Mouse (Mus musculus) limb, embryonic 11.5 days (tissue): Measurements from ENCODE around the gene Rpl23a. TPM values are rescaled to one million over a fixed set of nuclear protein-coding genes. Genes with fewer than 3 reads are reported as not detected.

Source experiments
- ATAC-seq: fragments of 200-750 bp; cut with Nextera tagmentation; 2 replicates; pipeline ENCODE4 v1.8.0; 2017; ENCODE audit warnings: low read depth; ENCODE audit not compliant: insufficient number of reproducible peaks, low FRiP score, low TSS enrichment
- DNase-seq: peaks from one replicate; pipeline ENCODE4 v3.0.0-alpha.2; 2015; ENCODE audit warnings: low spot score
- H3K27ac ChIP-seq: fragments of 300-500 bp; sonication (generic); replicated peaks from 2 replicates; pipeline ENCODE4 v1.5.1; 2014; ENCODE audit warnings: low read depth, mild to moderate bottlenecking, low read length
- H3K27me3 ChIP-seq: fragments of 300-500 bp; sonication (generic); 2 replicates; pipeline ENCODE4 v1.6.1; 2014; ENCODE audit warnings: mild to moderate bottlenecking, low read length, mixed read lengths; ENCODE audit not compliant: control insufficient read depth, insufficient read depth
- H3K36me3 ChIP-seq: fragments of 300-500 bp; sonication (generic); 2 replicates; pipeline ENCODE4 v1.6.1; 2014; ENCODE audit warnings: mild to moderate bottlenecking, low read length, moderate library complexity, mixed read lengths; ENCODE audit not compliant: control insufficient read depth, insufficient read depth
- H3K4me1 ChIP-seq: fragments of 300-500 bp; sonication (generic); 2 replicates; pipeline ENCODE4 v1.6.1; 2014; ENCODE audit warnings: low read length, mixed read lengths; ENCODE audit not compliant: control insufficient read depth, insufficient read depth
- H3K4me2 ChIP-seq: fragments of 300-500 bp; sonication (generic); 2 replicates; pipeline ENCODE4 v1.6.1; 2014; ENCODE audit warnings: low read depth, mild to moderate bottlenecking, moderate library complexity; ENCODE audit not compliant: severe bottlenecking
- H3K4me3 ChIP-seq: fragments of 300-500 bp; sonication (generic); 2 replicates; pipeline ENCODE4 v1.5.1; 2014; ENCODE audit warnings: low read depth, low read length
- H3K9ac ChIP-seq: fragments of 300-500 bp; sonication (generic); 2 replicates; pipeline ENCODE4 v1.6.1; 2014; ENCODE audit warnings: mild to moderate bottlenecking, low read length
- H3K9me3 ChIP-seq: fragments of 300-500 bp; sonication (generic); 2 replicates; pipeline ENCODE4 v1.6.1; 2016; ENCODE audit warnings: low read length; ENCODE audit not compliant: control insufficient read depth
- WGBS: fragments of 180-500 bp; shearing (Covaris S2); extraction: QIAGEN DNeasy Blood & Tissue Kit; methylation state at CpG from one replicate; pipeline ENCODE4 v1.1.7; 2014; 5-methylcytosine and 5-hydroxymethylcytosine counted together
- polyA plus RNA-seq: library from polyadenylated mRNA; unstranded; fragments of >200 nt; fragmentation: Nextera tagmentation; extraction: Ambion mirVana; gene quantifications from 2 replicates; pipeline ENCODE4 v1.2.1, GENCODE M21; 2014

Rpl23a gene
- polyA plus RNA-seq, 1 experiment from 2014 or later, result 1,529 TPM

GRCm38 (mm10) chr11:78166640-78167039, 16.7 kb downstream of the Rpl23a start:
- no peaks in the 10 kb centered on the region for H3K27me3 ChIP-seq
- no peak overlapping the region for H3K9ac ChIP-seq
- DNase-seq (no peak), ATAC-seq (no peak)
- WGBS, result 55% methylated on average over 6 of the region's 6 CpGs
- peaks cover 23% of the 10 kb centered on the region for H3K4me1 ChIP-seq
- no peak overlapping the region for H3K4me2 ChIP-seq
- no peaks in the 10 kb centered on the region for H3K9me3 ChIP-seq
- H3K4me3 ChIP-seq, result no peak overlapping the region
- no peak overlapping the region for H3K27ac ChIP-seq
- peaks cover 6% of the 10 kb centered on the region; the same call in 1 of the 2 replicates for H3K36me3 ChIP-seq

GRCm38 (mm10) chr11:78166161-78166560, 17.2 kb downstream of the Rpl23a start:
- H3K4me2 ChIP-seq, result peak overlapping the region; percentile 61
- H3K4me3 ChIP-seq, result peak overlapping the region; percentile 99
- peak overlapping the region; percentile 68; the same call in 1 of the 2 replicates for H3K9ac ChIP-seq
- DNase-seq, result no peak
- no peaks in the 10 kb centered on the region for H3K27me3 ChIP-seq
- H3K36me3 ChIP-seq, result peaks cover 9% of the 10 kb centered on the region
- WGBS, result 43% methylated on average over 4 of the region's 4 CpGs
- ATAC-seq, result no peak
- peak overlapping the region; percentile 99; the same call in 1 of the 2 replicates for H3K27ac ChIP-seq
- peaks cover 23% of the 10 kb centered on the region for H3K4me1 ChIP-seq
- H3K9me3 ChIP-seq, result no peaks in the 10 kb centered on the region

- H3K4me3 ChIP-seq, result peak overlapping the region; percentile 99
- H3K27me3 ChIP-seq, result no peaks in the 10 kb centered on the region
- ATAC-seq (no peak), DNase-seq (no peak)
- H3K4me1 ChIP-seq, result peaks cover 23% of the 10 kb centered on the region
- H3K36me3 ChIP-seq, result peaks cover 12% of the 10 kb centered on the region
- H3K4me2 ChIP-seq, result peak overlapping the region; percentile 61
- peak overlapping the region; percentile 68 for H3K9ac ChIP-seq
- H3K9me3 ChIP-seq, result no peaks in the 10 kb centered on the region
- WGBS, result 4% methylated on average over 16 of the region's 16 CpGs
- H3K27ac ChIP-seq, result peak overlapping the region; percentile 99
Observed at GRCm38 (mm10) chr11:78165761-78166109, 17.6 kb downstream of the Rpl23a start.

GRCm38 (mm10) chr11:78164924-78165760, 18.2 kb downstream of the Rpl23a start, which contains the start of gene Traf4:
TSS of gene Traf4 (minus strand) at chr11:78165589.
- WGBS, result under 1% methylated on average over 76 of the region's 78 CpGs
- H3K4me1 ChIP-seq, result peaks cover 23% of the 10 kb centered on the region
- peaks cover 18% of the 10 kb centered on the region for H3K36me3 ChIP-seq
- H3K4me3 ChIP-seq, result peak within 1 kb of the TSS; percentile 99
- H3K27ac ChIP-seq, result peak within 1 kb of the TSS; percentile 99
- peak within 1 kb of the TSS; percentile 61 for H3K4me2 ChIP-seq
- ATAC-seq (peak; percentile 72), DNase-seq (peak; percentile 92)
- peak within 1 kb of the TSS; percentile 98 for H3K9ac ChIP-seq
- H3K9me3 ChIP-seq, result no peaks in the 10 kb centered on the region
- H3K27me3 ChIP-seq, result no peaks in the 10 kb centered on the region

- under 1% methylated on average over 14 of the region's 14 CpGs for WGBS
- Histone ChIP-seq H3K36me3 (peaks cover 22% of the 10 kb centered on the region), H3K4me1 (peaks cover 23% of the 10 kb centered on the region), H3K27me3 (no peaks in the 10 kb centered on the region), H3K9ac (peak overlapping the region; percentile 98), H3K4me2 (peak overlapping the region; percentile 61), H3K4me3 (peak overlapping the region; percentile 99), H3K27ac (peak overlapping the region; percentile 99), H3K9me3 (no peaks in the 10 kb centered on the region)
- DNase-seq (no peak), ATAC-seq (no peak)
Observed at GRCm38 (mm10) chr11:78164604-78164923, 18.8 kb downstream of the Rpl23a start.

GRCm38 (mm10) chr11:78163681-78164603, 19.4 kb downstream of the Rpl23a start:
- H3K27ac ChIP-seq, result peak overlapping the region; percentile 99
- peaks cover 22% of the 10 kb centered on the region for H3K36me3 ChIP-seq
- ATAC-seq, result peak; percentile 70
- H3K27me3 ChIP-seq, result no peaks in the 10 kb centered on the region
- H3K4me3 ChIP-seq, result peak overlapping the region; percentile 99
- WGBS, result under 1% methylated on average over 22 of the region's 22 CpGs
- H3K4me2 ChIP-seq, result peak overlapping the region; percentile 61
- H3K9ac ChIP-seq, result peak overlapping the region; percentile 98
- H3K4me1 ChIP-seq, result peaks cover 23% of the 10 kb centered on the region
- H3K9me3 ChIP-seq, result no peaks in the 10 kb centered on the region
- DNase-seq, result peak; percentile 88

- peaks cover 23% of the 10 kb centered on the region for H3K4me1 ChIP-seq
- DNase-seq, result no peak
- no peaks in the 10 kb centered on the region for H3K9me3 ChIP-seq
- peak overlapping the region; percentile 99 for H3K4me3 ChIP-seq
- H3K36me3 ChIP-seq, result peaks cover 22% of the 10 kb centered on the region
- H3K9ac ChIP-seq, result peak overlapping the region; percentile 49
- no peak for ATAC-seq
- WGBS, result 67% methylated on average over 2 of the region's 2 CpGs
- H3K4me2 ChIP-seq, result peak overlapping the region; percentile 61
- H3K27ac ChIP-seq, result peak overlapping the region; percentile 99
- H3K27me3 ChIP-seq, result no peaks in the 10 kb centered on the region
Observed at GRCm38 (mm10) chr11:78163045-78163444, 20.3 kb downstream of the Rpl23a start.

- Histone ChIP-seq H3K4me3 (peak overlapping the region; percentile 99; the same call in 1 of the 2 replicates), H3K27ac (peak overlapping the region; percentile 23; the same call in 1 of the 2 replicates), H3K4me1 (peaks cover 23% of the 10 kb centered on the region), H3K9ac (no peak overlapping the region), H3K4me2 (peak overlapping the region; percentile 61), H3K9me3 (no peaks in the 10 kb centered on the region), H3K36me3 (peaks cover 22% of the 10 kb centered on the region), H3K27me3 (no peaks in the 10 kb centered on the region)
- DNase-seq (no peak), ATAC-seq (no peak)
- 60% methylated on average over 6 of the region's 6 CpGs for WGBS
Observed at GRCm38 (mm10) chr11:78162504-78162903, 20.9 kb downstream of the Rpl23a start.
